In genomic region chr11:57011024-57011690, GRCm38 (mm10) we compare ENCODE assay signal across 10 mouse cellular contexts. TPM values are rescaled to one million over a fixed set of nuclear protein-coding genes. Genes with fewer than 3 reads are reported as not detected.
DNase-seq lines count a peak whose midpoint lies in the region; ATAC-seq and TF ChIP-seq lines count a peak whose summit lies in the region.
"Had no signal": no experiment of that assay in that cellular context is flagged by ENCODE, and none has a peak within 500 bp of the region (broad histone marks: within the 10 kb centered on the region; RNA-seq: fewer than 3 reads in every experiment).

TSS of gene Gria1 (plus strand) at chr11:57011387.

- no peak for ATAC-seq in kidney, postnatal 0 days (replicated peaks; ENCODE audit: low FRiP score, low read depth)
- ATAC-seq in neural tube, embryonic 13.5 days (ENCODE audit: low read depth), result peak; percentile 64
- ATAC-seq in CD4-positive, CD25-positive, alpha-beta regulatory T cell, adult 4 months, result no peak

- no peaks in the 10 kb centered on the region for H3K27me3 ChIP-seq in kidney, postnatal 0 days (ENCODE audit: insufficient read depth, low read length)
- H3K27me3 ChIP-seq in neural tube, embryonic 13.5 days, result no peaks in the 10 kb centered on the region

- no peak for DNase-seq in kidney, postnatal 0 days (ENCODE audit: low spot score)
- DNase-seq in kidney, postnatal 10 days, result no peak
- DNase-seq in layer of hippocampus, postnatal 25 days (ENCODE audit: extremely low spot score in 1 of 2, low spot score in 1 of 2), result no peak
- no peak for DNase-seq in spleen, postnatal 4 days (ENCODE audit: low spot score in 2 of 2)
- no peak for DNase-seq in ovary, postnatal 10 days (ENCODE audit: low spot score)
- DNase-seq: gastrocnemius, postnatal 10 days had no signal

- no peak within 1 kb of the TSS for H3K9ac ChIP-seq in kidney, postnatal 0 days (ENCODE audit: low read depth, low read length)
- H3K9ac ChIP-seq in neural tube, embryonic 13.5 days, result peak within 1 kb of the TSS; percentile 79

- no peak within 1 kb of the TSS; the same call in 1 of the 2 replicates for H3K4me3 ChIP-seq in kidney, postnatal 0 days (replicated peaks; ENCODE audit: low read depth, low read length)
- peak within 1 kb of the TSS; percentile 25; the same call in 1 of the 2 replicates for H3K4me3 ChIP-seq in embryonic fibroblast, embryonic 13.5 days (ENCODE audit: insufficient read depth, low read length)
- peak within 1 kb of the TSS; percentile 43 for H3K4me3 ChIP-seq in neural tube, embryonic 13.5 days

- WGBS in kidney, postnatal 0 days, result 40% methylated on average over 6 of the region's 6 CpGs
- WGBS in neural tube, embryonic 13.5 days, result 21% methylated on average over 6 of the region's 6 CpGs

- TF ChIP-seq POLR2A in embryonic fibroblast, embryonic 13.5 days (IDR thresholded peaks at IDR 0.05; ENCODE audit: low read depth, low read length), result no peak

- no peaks in the 10 kb centered on the region for H3K4me1 ChIP-seq in kidney, postnatal 0 days (replicated peaks; ENCODE audit: insufficient read depth, low read length)
- H3K4me1 ChIP-seq in embryonic fibroblast, embryonic 13.5 days (ENCODE audit: control insufficient read depth, insufficient read depth, low read length), result no peaks in the 10 kb centered on the region
- H3K4me1 ChIP-seq in neural tube, embryonic 13.5 days (replicated peaks), result peaks cover 34% of the 10 kb centered on the region

- H3K36me3 ChIP-seq in kidney, postnatal 0 days (ENCODE audit: insufficient read depth, low read length), result no peaks in the 10 kb centered on the region
- 0 out of 2 replicates have a peak, but pooled peaks cover 4% of the 10 kb centered on the region for H3K36me3 ChIP-seq in neural tube, embryonic 13.5 days

- no peak within 1 kb of the TSS for H3K27ac ChIP-seq in kidney, postnatal 0 days
- H3K27ac ChIP-seq in embryonic fibroblast, embryonic 13.5 days (ENCODE audit: insufficient read depth, low read length), result no peak within 1 kb of the TSS
- peak within 1 kb of the TSS; percentile 77 for H3K27ac ChIP-seq in neural tube, embryonic 13.5 days (replicated peaks)

- no peaks in the 10 kb centered on the region for H3K9me3 ChIP-seq in kidney, postnatal 0 days (replicated peaks; ENCODE audit: low read length)
- no peaks in the 10 kb centered on the region for H3K9me3 ChIP-seq in neural tube, embryonic 13.5 days

- TF ChIP-seq CTCF in kidney, postnatal 0 days (IDR thresholded peaks at IDR 0.05; ENCODE audit: low read depth), result no peak
- TF ChIP-seq CTCF in embryonic fibroblast, embryonic 13.5 days (IDR thresholded peaks at IDR 0.05; ENCODE audit: borderline replicate concordance, insufficient read depth, low read length), result no peak

- H3K4me2 ChIP-seq in kidney, postnatal 0 days (ENCODE audit: low read length), result peak within 1 kb of the TSS; percentile 41
- H3K4me2 ChIP-seq in neural tube, embryonic 13.5 days, result peak within 1 kb of the TSS; percentile 59

RNA-seq across cellular contexts. Expression of gene Gria1, which starts in this region (rescaled TPM):
- polyA plus RNA-seq in kidney, postnatal 0 days (2015; fragmentation: Nextera tagmentation; extraction: Ambion mirVana), result 1.2 and 2.0 TPM in 2 replicates
- polyA plus RNA-seq in embryonic fibroblast, embryonic 13.5 days (2011; ENCODE audit: insufficient read length, low read depth, missing spikeins), result 2.7 and 6.1 TPM in 2 replicates
- total RNA-seq in layer of hippocampus, postnatal 25 days (2021), result 100 to 1,000 TPM; 673 to 728 TPM
- polyA plus RNA-seq in neural tube, embryonic 13.5 days (2015; fragmentation: Nextera tagmentation; extraction: Ambion mirVana), result 23.3 and 28.1 TPM in 2 replicates
- polyA plus RNA-seq in CD4-positive, CD25-positive, alpha-beta regulatory T cell, adult 4 months (2017; shearing (Covaris generic)), result not detected
- total RNA-seq: neutrophil, adult 5-6 weeks had no signal
